Mouse (Mus musculus): ENCODE data around the gene Map7. TPM values are rescaled to one million over a fixed set of nuclear protein-coding genes. Genes with fewer than 3 reads are reported as not detected.

The Map7 gene
- polyA plus RNA-seq, 1 experiment, result 82.2 TPM

- Histone ChIP-seq H3K4me1 (ENCODE audit: control insufficient read depth, insufficient read depth, low read length) (peaks cover 3% of the 10 kb centered on the region; the same call in 1 of the 2 replicates), H3K27ac (ENCODE audit: control insufficient read depth, insufficient read depth, low read depth, low read length) (no peak overlapping the region), H3K36me3 (ENCODE audit: control insufficient read depth, insufficient read depth, low read length) (no peaks in the 10 kb centered on the region), H3K4me3 (ENCODE audit: control insufficient read depth, low read depth, low read length) (no peak overlapping the region), H3K27me3 (ENCODE audit: control insufficient read depth, insufficient read depth, low read length) (no peaks in the 10 kb centered on the region)
- TF ChIP-seq POLR2A (IDR thresholded peaks at IDR 0.05; ENCODE audit: control insufficient read depth, low read depth, low read length) (no peak), CTCF (IDR thresholded peaks at IDR 0.05; ENCODE audit: control insufficient read depth, insufficient read depth, insufficient replicate concordance, low read depth, low read length) (no peak)
These were observed 68.7 kb downstream of the Map7 start for GRCm38 (mm10) chr10:20216982-20217381.

- H3K4me3 ChIP-seq (ENCODE audit: control insufficient read depth, low read depth, low read length), result no peak overlapping the region
- H3K27me3 ChIP-seq (ENCODE audit: control insufficient read depth, insufficient read depth, low read length), result no peaks in the 10 kb centered on the region
- TF ChIP-seq POLR2A (IDR thresholded peaks at IDR 0.05; ENCODE audit: control insufficient read depth, low read depth, low read length) (no peak), CTCF (IDR thresholded peaks at IDR 0.05; ENCODE audit: control insufficient read depth, insufficient read depth, insufficient replicate concordance, low read depth, low read length) (no peak)
These were observed 70.6 kb downstream of the Map7 start for GRCm38 (mm10) chr10:20218866-20219265.

GRCm38 (mm10) chr10:20219538-20219937 lies 71.3 kb downstream of the Map7 start:
- Histone ChIP-seq H3K4me3 (ENCODE audit: control insufficient read depth, low read depth, low read length) (no peak overlapping the region), H3K27ac (ENCODE audit: control insufficient read depth, insufficient read depth, low read depth, low read length) (no peak overlapping the region), H3K4me1 (ENCODE audit: control insufficient read depth, insufficient read depth, low read length) (peaks cover 3% of the 10 kb centered on the region; the same call in 1 of the 2 replicates), H3K27me3 (ENCODE audit: control insufficient read depth, insufficient read depth, low read length) (no peaks in the 10 kb centered on the region), H3K36me3 (ENCODE audit: control insufficient read depth, insufficient read depth, low read length) (no peaks in the 10 kb centered on the region)
- no peak for TF ChIP-seq POLR2A (IDR thresholded peaks at IDR 0.05; ENCODE audit: control insufficient read depth, low read depth, low read length)

More at GRCm38 (mm10) chr10:20218866-20219265, 70.6 kb downstream of the Map7 start:
- Histone ChIP-seq H3K27ac (ENCODE audit: control insufficient read depth, insufficient read depth, low read depth, low read length) (no peak overlapping the region), H3K36me3 (ENCODE audit: control insufficient read depth, insufficient read depth, low read length) (no peaks in the 10 kb centered on the region), H3K4me1 (ENCODE audit: control insufficient read depth, insufficient read depth, low read length) (peaks cover 3% of the 10 kb centered on the region; the same call in 1 of the 2 replicates)

- Histone ChIP-seq H3K4me1 (ENCODE audit: control insufficient read depth, insufficient read depth, low read length) (peaks cover 3% of the 10 kb centered on the region; the same call in 1 of the 2 replicates), H3K27ac (ENCODE audit: control insufficient read depth, insufficient read depth, low read depth, low read length) (no peak overlapping the region), H3K4me3 (ENCODE audit: control insufficient read depth, low read depth, low read length) (no peak overlapping the region)
These were observed 72.3 kb downstream of the Map7 start for GRCm38 (mm10) chr10:20220443-20221071.

GRCm38 (mm10) chr10:20222011-20222410 lies 73.7 kb downstream of the Map7 start:
- TF ChIP-seq CTCF (IDR thresholded peaks at IDR 0.05; ENCODE audit: control insufficient read depth, insufficient read depth, insufficient replicate concordance, low read depth, low read length), result no peak
- no peak for TF ChIP-seq POLR2A (IDR thresholded peaks at IDR 0.05; ENCODE audit: control insufficient read depth, low read depth, low read length)
- Histone ChIP-seq H3K4me3 (ENCODE audit: control insufficient read depth, low read depth, low read length) (no peak overlapping the region), H3K36me3 (ENCODE audit: control insufficient read depth, insufficient read depth, low read length) (no peaks in the 10 kb centered on the region), H3K27me3 (ENCODE audit: control insufficient read depth, insufficient read depth, low read length) (no peaks in the 10 kb centered on the region), H3K27ac (ENCODE audit: control insufficient read depth, insufficient read depth, low read depth, low read length) (no peak overlapping the region), H3K4me1 (ENCODE audit: control insufficient read depth, insufficient read depth, low read length) (peaks cover 3% of the 10 kb centered on the region; the same call in 1 of the 2 replicates)

More at GRCm38 (mm10) chr10:20220443-20221071, 72.3 kb downstream of the Map7 start:
- Histone ChIP-seq H3K27me3 (ENCODE audit: control insufficient read depth, insufficient read depth, low read length) (no peaks in the 10 kb centered on the region), H3K36me3 (ENCODE audit: control insufficient read depth, insufficient read depth, low read length) (no peaks in the 10 kb centered on the region)
- TF ChIP-seq POLR2A (IDR thresholded peaks at IDR 0.05; ENCODE audit: control insufficient read depth, low read depth, low read length), result no peak
- TF ChIP-seq CTCF (IDR thresholded peaks at IDR 0.05; ENCODE audit: control insufficient read depth, insufficient read depth, insufficient replicate concordance, low read depth, low read length), result no peak

- no peaks in the 10 kb centered on the region for H3K27me3 ChIP-seq (ENCODE audit: control insufficient read depth, insufficient read depth, low read length)
- no peak overlapping the region for H3K4me3 ChIP-seq (ENCODE audit: control insufficient read depth, low read depth, low read length)
- TF ChIP-seq POLR2A (IDR thresholded peaks at IDR 0.05; ENCODE audit: control insufficient read depth, low read depth, low read length) (no peak), CTCF (IDR thresholded peaks at IDR 0.05; ENCODE audit: control insufficient read depth, insufficient read depth, insufficient replicate concordance, low read depth, low read length) (no peak; the same call in 1 of the 2 replicates)
- H3K4me1 ChIP-seq (ENCODE audit: control insufficient read depth, insufficient read depth, low read length), result no peaks in the 10 kb centered on the region
- H3K36me3 ChIP-seq (ENCODE audit: control insufficient read depth, insufficient read depth, low read length), result no peaks in the 10 kb centered on the region
- no peak overlapping the region for H3K27ac ChIP-seq (ENCODE audit: control insufficient read depth, insufficient read depth, low read depth, low read length)
These were observed 78.5 kb downstream of the Map7 start for GRCm38 (mm10) chr10:20226728-20227127.

- Histone ChIP-seq H3K27ac (ENCODE audit: control insufficient read depth, insufficient read depth, low read depth, low read length) (no peak overlapping the region), H3K4me3 (ENCODE audit: control insufficient read depth, low read depth, low read length) (peak overlapping the region; percentile 71), H3K27me3 (ENCODE audit: control insufficient read depth, insufficient read depth, low read length) (no peaks in the 10 kb centered on the region), H3K36me3 (ENCODE audit: control insufficient read depth, insufficient read depth, low read length) (no peaks in the 10 kb centered on the region), H3K4me1 (ENCODE audit: control insufficient read depth, insufficient read depth, low read length) (no peaks in the 10 kb centered on the region; the same call in 1 of the 2 replicates)
- no peak for TF ChIP-seq CTCF (IDR thresholded peaks at IDR 0.05; ENCODE audit: control insufficient read depth, insufficient read depth, insufficient replicate concordance, low read depth, low read length)
- no peak for TF ChIP-seq POLR2A (IDR thresholded peaks at IDR 0.05; ENCODE audit: control insufficient read depth, low read depth, low read length)
These were observed 81.8 kb downstream of the Map7 start for GRCm38 (mm10) chr10:20230026-20230425.
